Mouse (Mus musculus) ES-Bruce4 (cell line): Measurements from ENCODE around the gene Mast4.

Source experiments
- CTCF ChIP-seq: IDR thresholded peaks from one replicate; pipeline ENCODE4 v1.8.1; 2011; ENCODE audit warnings: low read depth, low read length
- EP300 ChIP-seq: IDR thresholded peaks from 2 replicates; pipeline ENCODE4 v1.6.1; 2011; ENCODE audit warnings: low read depth, low read length; ENCODE audit not compliant: insufficient read depth

DNA sequence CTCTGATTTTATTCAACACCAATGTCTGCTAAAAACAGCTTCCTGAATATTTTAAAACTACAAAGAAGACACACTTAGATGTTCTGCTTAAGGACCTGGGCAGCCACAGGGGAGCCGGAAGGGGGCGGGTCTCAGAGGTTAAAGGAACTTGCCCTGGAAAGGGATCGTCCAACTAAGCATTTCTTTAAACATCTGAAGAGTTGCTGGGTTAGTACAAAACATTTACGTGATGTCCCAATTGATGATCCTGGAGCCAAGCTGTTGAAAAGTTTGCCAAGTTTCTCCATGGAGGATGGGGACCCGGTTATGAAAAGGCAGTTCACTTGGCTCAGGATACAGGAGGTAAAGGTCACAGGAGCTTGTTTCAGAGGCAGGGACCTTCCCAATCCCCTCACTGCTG, 48.5 kb downstream of the Mast4 start:
- TF ChIP-seq CTCF (no peak), EP300 (no peak)
